Mouse (Mus musculus) stomach, postnatal 0 days (tissue): Measurements from ENCODE around the gene Nim1k.

ENCODE experiments used
- CTCF ChIP-seq: IDR thresholded peaks from 2 replicates; pipeline ENCODE4 v1.5.1; 2016; ENCODE audit warnings: antibody characterized with exemption, low read depth, mild to moderate bottlenecking, moderate library complexity
- EP300 ChIP-seq: optimal IDR thresholded peaks from 2 replicates; pipeline ENCODE3; 2016; ENCODE audit warnings: antibody characterized with exemption

- TF ChIP-seq CTCF (peak; percentile 9; the same call in 1 of the 2 replicates), EP300 (no peak)
Measured at GRCm38 (mm10) chr13:119790761-119791579, 35.3 kb upstream of the Nim1k start, which contains the start of gene Zfp131.
